Mouse (Mus musculus) gonadal fat pad, adult 2 months (tissue): ENCODE measurements around the gene Oscp1. TPM values are rescaled to one million over a fixed set of nuclear protein-coding genes. Genes with fewer than 3 reads are reported as not detected.
A peak's percentile ranks its signal among the peaks of the same experiment; 100 is the strongest.

ENCODE experiments used
- DNase-seq: peaks from one replicate; pipeline ENCODE4 v3.0.0-alpha.2; 2012; ENCODE audit warnings: low read depth
- polyA plus RNA-seq: library from polyadenylated mRNA; depleted of rRNA; stranded (reverse); fragments of >200 nt; gene quantifications from 2 replicates; pipeline ENCODE4 v1.2.3, GENCODE M21; 2012; rRNA removed

Oscp1 gene
- 5.7 and 6.5 TPM in 2 replicates for polyA plus RNA-seq

GRCm38 (mm10) chr4:126058134-126058996 lies at the start of gene Oscp1:
Oscp1 (plus strand) TSS chr4:126058565.
- DNase-seq, result no peak

- DNase-seq, result no peak
Observed at GRCm38 (mm10) chr4:126017676-126018332, 40.6 kb upstream of the Oscp1 start.

GRCm38 (mm10) chr4:126018966-126019538 lies 39.3 kb upstream of the Oscp1 start:
- DNase-seq, result no peak

GRCm38 (mm10) chr4:126024303-126024900 lies 34.0 kb upstream of the Oscp1 start, which contains the start of gene Csf3r:
Csf3r (plus strand) TSS chr4:126024550.
- DNase-seq, result no peak

GRCm38 (mm10) chr4:126025801-126026200 lies 32.6 kb upstream of the Oscp1 start:
- DNase-seq, result no peak

GRCm38 (mm10) chr4:126027980-126028379 lies 30.4 kb upstream of the Oscp1 start:
- no peak for DNase-seq

GRCm38 (mm10) chr4:126029042-126029441 lies 29.3 kb upstream of the Oscp1 start:
- no peak for DNase-seq

- DNase-seq, result no peak
Observed at GRCm38 (mm10) chr4:126030705-126031104, 27.7 kb upstream of the Oscp1 start.

GRCm38 (mm10) chr4:126035413-126035812 lies 23.0 kb upstream of the Oscp1 start:
- DNase-seq, result no peak

GRCm38 (mm10) chr4:126046851-126047585 lies 11.3 kb upstream of the Oscp1 start, which contains the start of gene Mrps15:
Mrps15 (plus strand) TSS chr4:126046925.
- DNase-seq, result peak; percentile 50

GRCm38 (mm10) chr4:126051617-126052016 lies 6.7 kb upstream of the Oscp1 start:
- DNase-seq, result peak; percentile 59

GRCm38 (mm10) chr4:126057207-126058133 lies 895 bp upstream of the Oscp1 start:
- no peak for DNase-seq

- no peak for DNase-seq
Observed at GRCm38 (mm10) chr4:126058997-126059362, 615 bp downstream of the Oscp1 start.

- no peak for DNase-seq
Observed at GRCm38 (mm10) chr4:126062856-126063255, 4.5 kb downstream of the Oscp1 start.

- no peak for DNase-seq
Observed at GRCm38 (mm10) chr4:126065241-126065640, 6.9 kb downstream of the Oscp1 start.

GRCm38 (mm10) chr4:126067401-126068077 lies 9.2 kb downstream of the Oscp1 start:
- DNase-seq, result peak; percentile 93

- DNase-seq, result no peak
Observed at GRCm38 (mm10) chr4:126068842-126069241, 10.5 kb downstream of the Oscp1 start.

- DNase-seq, result no peak
Observed at GRCm38 (mm10) chr4:126077833-126078232, 19.5 kb downstream of the Oscp1 start.

GRCm38 (mm10) chr4:126079266-126079665 lies 20.9 kb downstream of the Oscp1 start:
- no peak for DNase-seq

GRCm38 (mm10) chr4:126081601-126082000 lies 23.2 kb downstream of the Oscp1 start:
- no peak for DNase-seq
